Comparison of ENCODE assay signal across 14 mouse cellular contexts in genomic region chr5:112219398-112219797, GRCm38 (mm10). TPM values are rescaled to one million over a fixed set of nuclear protein-coding genes. Genes with fewer than 3 reads are reported as not detected.
DNase-seq lines count a peak whose midpoint lies in the region; ATAC-seq and TF ChIP-seq lines count a peak whose summit lies in the region.
"Had no signal": no experiment of that assay in that cellular context is flagged by ENCODE, and none has a peak within 500 bp of the region (broad histone marks: within the 10 kb centered on the region; RNA-seq: fewer than 3 reads in every experiment).

No protein-coding gene starts in this region.

- no peak overlapping the region for H3K27ac ChIP-seq in kidney, adult 2 months (ENCODE audit: insufficient read depth, low read depth, low read length)
- H3K27ac ChIP-seq in liver, embryonic 11.5 days (ENCODE audit: low read depth, low read length): 0 out of 2 replicates have a peak overlapping the region, but pooled peaks have one; percentile 7
- H3K27ac ChIP-seq in midbrain, embryonic 12.5 days (replicated peaks): peak overlapping the region; percentile 90
- H3K27ac ChIP-seq: limb, embryonic 15.5 days had no signal

- no peaks in the 10 kb centered on the region for H3K4me1 ChIP-seq in kidney, adult 2 months (ENCODE audit: control insufficient read depth, insufficient read depth, low read length)
- peaks cover 13% of the 10 kb centered on the region for H3K4me1 ChIP-seq in liver, embryonic 11.5 days (replicated peaks; ENCODE audit: control insufficient read depth, insufficient read depth, low read length)
- H3K4me1 ChIP-seq in midbrain, embryonic 12.5 days: peaks cover 96% of the 10 kb centered on the region

- no peaks in the 10 kb centered on the region for H3K36me3 ChIP-seq in kidney, adult 2 months (ENCODE audit: control insufficient read depth, insufficient read depth, low read length)
- no peaks in the 10 kb centered on the region for H3K36me3 ChIP-seq in liver, embryonic 11.5 days (ENCODE audit: control insufficient read depth, insufficient read depth, low read length)
- peaks cover 66% of the 10 kb centered on the region for H3K36me3 ChIP-seq in midbrain, embryonic 12.5 days
- H3K36me3 ChIP-seq: limb, embryonic 15.5 days had no signal

- WGBS in kidney, adult 2 months: 17% methylated on average over 1 of the region's 1 CpGs
- 17% methylated on average over 1 of the region's 1 CpGs for WGBS in liver, embryonic 11.5 days
- 36% methylated on average over 1 of the region's 1 CpGs for WGBS in midbrain, embryonic 12.5 days

- no peak overlapping the region for H3K4me2 ChIP-seq in liver, embryonic 11.5 days
- H3K4me2 ChIP-seq in midbrain, embryonic 12.5 days (replicated peaks): no peak overlapping the region
- H3K4me2 ChIP-seq: limb, embryonic 15.5 days had no signal

- DNase-seq in kidney, adult 2 months: peak; percentile 33
- no peak for DNase-seq in kidney, postnatal 25 days
- DNase-seq in liver, embryonic 11.5 days (ENCODE audit: low spot score): no peak
- no peak for DNase-seq in frontal cortex, postnatal 36 days (ENCODE audit: low spot score in 2 of 2)
- DNase-seq in thymus, postnatal 14 days: no peak
- DNase-seq: cerebellum, postnatal 25 days; gastrocnemius, postnatal 25 days; kidney, adult 11 months; layer of hippocampus, postnatal 36 days; thymus, adult 2 months had no signal

- TF ChIP-seq POLR2A in kidney, adult 2 months (IDR thresholded peaks at IDR 0.05; ENCODE audit: low read depth, low read length): no peak

- no peak overlapping the region for H3K4me3 ChIP-seq in kidney, adult 2 months (ENCODE audit: insufficient read depth, low read depth, low read length)
- H3K4me3 ChIP-seq in liver, embryonic 11.5 days (ENCODE audit: low read depth, low read length): no peak overlapping the region
- no peak overlapping the region for H3K4me3 ChIP-seq in midbrain, embryonic 12.5 days
- H3K4me3 ChIP-seq: limb, embryonic 15.5 days had no signal

- no peaks in the 10 kb centered on the region for H3K9me3 ChIP-seq in liver, embryonic 11.5 days (ENCODE audit: control insufficient read depth, low read length)
- H3K9me3 ChIP-seq in midbrain, embryonic 12.5 days: no peaks in the 10 kb centered on the region
- H3K9me3 ChIP-seq: limb, embryonic 15.5 days had no signal

- TF ChIP-seq CTCF in kidney, adult 2 months (conservative IDR thresholded peaks at IDR 0.05; ENCODE audit: insufficient read depth, insufficient read length, low read depth, low read length): no peak

- no peaks in the 10 kb centered on the region for H3K27me3 ChIP-seq in kidney, adult 2 months (replicated peaks; ENCODE audit: control insufficient read depth, insufficient read depth, low read length)
- peaks cover 9% of the 10 kb centered on the region for H3K27me3 ChIP-seq in liver, embryonic 11.5 days (replicated peaks; ENCODE audit: control insufficient read depth, insufficient read depth, low read length)
- no peaks in the 10 kb centered on the region for H3K27me3 ChIP-seq in midbrain, embryonic 12.5 days

- ATAC-seq in hematopoietic stem cell, adult 5-6 weeks (replicated peaks in 1 of 2; ENCODE audit: insufficient read depth in 1 of 2, low FRiP score in 2 of 2, low TSS enrichment in 1 of 2, low read depth in 1 of 2, poor library complexity in 2 of 2, severe bottlenecking in 2 of 2): peak; percentile 27 to 47; a peak in 1 of 4 replicates
- ATAC-seq in liver, embryonic 11.5 days (replicated peaks; ENCODE audit: low FRiP score): peak; percentile 53
- ATAC-seq in midbrain, embryonic 12.5 days (ENCODE audit: low FRiP score, low read depth): no peak

- H3K9ac ChIP-seq in liver, embryonic 11.5 days (ENCODE audit: low read depth, low read length): no peak overlapping the region
- peak overlapping the region; percentile 31; the same call in 1 of the 2 replicates for H3K9ac ChIP-seq in midbrain, embryonic 12.5 days (replicated peaks)
- H3K9ac ChIP-seq: limb, embryonic 15.5 days had no signal

RNA-seq across cellular contexts. Expression of gene Cryba4, which starts 32.9 kb away (rescaled TPM):
- polyA plus RNA-seq in kidney, adult 2 months (2012; rRNA removed): 0.35 TPM in 1 of 2 replicates, not detected in the other
- total RNA-seq in hematopoietic stem cell, adult 5-6 weeks (2017): 0.63 TPM in 1 of 2 replicates, not detected in the other
- 0.84 and 1.3 TPM in 2 replicates for polyA plus RNA-seq in liver, embryonic 11.5 days (2014; fragmentation: Nextera tagmentation; extraction: Ambion mirVana)
- 1.3 and 2.0 TPM in 2 replicates for polyA plus RNA-seq in midbrain, embryonic 12.5 days (2016; fragmentation: Nextera tagmentation; extraction: Ambion mirVana)

RNA-seq across cellular contexts. Expression of gene Crybb1, which starts 36.2 kb away (rescaled TPM):
- 0.14 TPM in 1 of 2 replicates, not detected in the other for polyA plus RNA-seq in kidney, adult 2 months (2012; rRNA removed)
- total RNA-seq in hematopoietic stem cell, adult 5-6 weeks (2017): not detected in 2 replicates
- 0.31 and 0.45 TPM in 2 replicates for polyA plus RNA-seq in liver, embryonic 11.5 days (2014; fragmentation: Nextera tagmentation; extraction: Ambion mirVana)
- 1.3 and 1.9 TPM in 2 replicates for polyA plus RNA-seq in midbrain, embryonic 12.5 days (2016; fragmentation: Nextera tagmentation; extraction: Ambion mirVana)
- total RNA-seq: ES-E14 had no signal

RNA-seq across cellular contexts. Expression of gene Tpst2, which starts 57.1 kb away (rescaled TPM):
- polyA plus RNA-seq in kidney, adult 2 months (2012; rRNA removed): 37.6 and 42.0 TPM in 2 replicates
- 41.9 and 56.8 TPM in 2 replicates for total RNA-seq in hematopoietic stem cell, adult 5-6 weeks (2017)
- polyA plus RNA-seq in liver, embryonic 11.5 days (2014; fragmentation: Nextera tagmentation; extraction: Ambion mirVana): 66.0 and 66.7 TPM in 2 replicates
- polyA plus RNA-seq in midbrain, embryonic 12.5 days (2016; fragmentation: Nextera tagmentation; extraction: Ambion mirVana): 29.4 and 31.1 TPM in 2 replicates
